Comparison of ENCODE assay signal across 11 mouse cellular contexts in genomic region chr3:149111529-149112439, GRCm38 (mm10).
DNase-seq lines count a peak whose midpoint lies in the region; ATAC-seq lines count a peak whose summit lies in the region.
"Had no signal": no experiment of that assay in that cellular context is flagged by ENCODE, and none has a peak within 500 bp of the region (broad histone marks: within the 10 kb centered on the region; RNA-seq: fewer than 3 reads in every experiment).

No protein-coding gene starts in this region.

- H3K9me3 ChIP-seq in hindbrain, embryonic 10.5 days: no peaks in the 10 kb centered on the region
- no peaks in the 10 kb centered on the region for H3K9me3 ChIP-seq in hindbrain, embryonic 12.5 days (replicated peaks)
- H3K9me3 ChIP-seq in liver, embryonic 16.5 days (replicated peaks; ENCODE audit: control insufficient read depth, low read length): no peaks in the 10 kb centered on the region
- H3K9me3 ChIP-seq in stomach, embryonic 14.5 days (ENCODE audit: control insufficient read depth, low read depth, low read length): no peaks in the 10 kb centered on the region
- H3K9me3 ChIP-seq: embryonic facial prominence, embryonic 15.5 days had no signal

- 0 out of 2 replicates have a peak overlapping the region, but pooled peaks have one; percentile 12 for H3K27ac ChIP-seq in hindbrain, embryonic 10.5 days
- H3K27ac ChIP-seq in hindbrain, embryonic 12.5 days: no peak overlapping the region
- H3K27ac ChIP-seq in liver, embryonic 16.5 days (ENCODE audit: low read length): no peak overlapping the region
- 0 out of 2 replicates have a peak overlapping the region, but pooled peaks have one; percentile 33 for H3K27ac ChIP-seq in stomach, embryonic 14.5 days (ENCODE audit: low read length)
- H3K27ac ChIP-seq: embryonic facial prominence, embryonic 15.5 days had no signal

- no peak overlapping the region for H3K9ac ChIP-seq in hindbrain, embryonic 12.5 days
- H3K9ac ChIP-seq in liver, embryonic 16.5 days (ENCODE audit: low read depth, low read length): no peak overlapping the region
- H3K9ac ChIP-seq in stomach, embryonic 14.5 days (replicated peaks; ENCODE audit: low read depth, low read length): no peak overlapping the region
- H3K9ac ChIP-seq: embryonic facial prominence, embryonic 15.5 days had no signal

- H3K36me3 ChIP-seq in hindbrain, embryonic 10.5 days: no peaks in the 10 kb centered on the region
- H3K36me3 ChIP-seq in hindbrain, embryonic 12.5 days: no peaks in the 10 kb centered on the region
- H3K36me3 ChIP-seq in liver, embryonic 16.5 days (ENCODE audit: control insufficient read depth, insufficient read depth): no peaks in the 10 kb centered on the region
- no peaks in the 10 kb centered on the region for H3K36me3 ChIP-seq in stomach, embryonic 14.5 days (ENCODE audit: control insufficient read depth, insufficient read depth, low read length)
- H3K36me3 ChIP-seq: embryonic facial prominence, embryonic 15.5 days; G1E had no signal

- H3K4me1 ChIP-seq in hindbrain, embryonic 10.5 days (replicated peaks): peaks cover 24% of the 10 kb centered on the region
- 0 out of 2 replicates have a peak, but pooled peaks cover 2% of the 10 kb centered on the region for H3K4me1 ChIP-seq in hindbrain, embryonic 12.5 days
- H3K4me1 ChIP-seq in liver, embryonic 16.5 days (ENCODE audit: control insufficient read depth, low read depth, low read length): peaks cover 4% of the 10 kb centered on the region; the same call in 1 of the 2 replicates
- H3K4me1 ChIP-seq in stomach, embryonic 14.5 days (ENCODE audit: control insufficient read depth, insufficient read depth, low read length): 0 out of 2 replicates have a peak, but pooled peaks cover 3% of the 10 kb centered on the region

- 53% methylated on average over 19 of the region's 19 CpGs for WGBS in hindbrain, embryonic 10.5 days
- WGBS in hindbrain, embryonic 12.5 days: 56% methylated on average over 19 of the region's 19 CpGs
- WGBS in liver, embryonic 16.5 days (ENCODE audit: insufficient replicate concordance): 41% methylated on average over 19 of the region's 19 CpGs
- 55% methylated on average over 19 of the region's 19 CpGs for WGBS in stomach, embryonic 14.5 days

- no peak overlapping the region for H3K4me3 ChIP-seq in hindbrain, embryonic 10.5 days
- no peak overlapping the region for H3K4me3 ChIP-seq in hindbrain, embryonic 12.5 days
- no peak overlapping the region for H3K4me3 ChIP-seq in liver, embryonic 16.5 days (ENCODE audit: low read depth, low read length)
- H3K4me3 ChIP-seq in stomach, embryonic 14.5 days (ENCODE audit: low read depth, low read length): no peak overlapping the region
- H3K4me3 ChIP-seq: embryonic facial prominence, embryonic 15.5 days had no signal

- peak; percentile 10 for DNase-seq in hindbrain, embryonic 10.5 days (ENCODE audit: low spot score)
- peak; percentile 45 for DNase-seq in adrenal gland, postnatal 10 days
- no peak for DNase-seq in neural tube, embryonic 10.5 days (ENCODE audit: extremely low spot score, low spot score)
- no peak for DNase-seq in gastrocnemius, postnatal 25 days
- DNase-seq: gastrocnemius, postnatal 10 days had no signal

- no peak for ATAC-seq in hindbrain, embryonic 12.5 days (ENCODE audit: low FRiP score)
- peak; percentile 7; the same call in 1 of the 2 replicates for ATAC-seq in liver, embryonic 16.5 days (ENCODE audit: low read depth)
- ATAC-seq in stomach, embryonic 14.5 days (ENCODE audit: insufficient number of reproducible peaks, insufficient read depth, low FRiP score, low read depth): peak; percentile 87
- ATAC-seq in CD4-positive, CD25-positive, alpha-beta regulatory T cell, adult 4 months: no peak

- no peak overlapping the region for H3K4me2 ChIP-seq in hindbrain, embryonic 12.5 days (replicated peaks)
- no peak overlapping the region for H3K4me2 ChIP-seq in liver, embryonic 16.5 days (ENCODE audit: low read depth, low read length)
- no peak overlapping the region for H3K4me2 ChIP-seq in stomach, embryonic 14.5 days (replicated peaks; ENCODE audit: low read depth, low read length)
- H3K4me2 ChIP-seq: embryonic facial prominence, embryonic 15.5 days had no signal

- H3K27me3 ChIP-seq in hindbrain, embryonic 10.5 days (ENCODE audit: insufficient read depth, poor library complexity, severe bottlenecking): no peaks in the 10 kb centered on the region
- no peaks in the 10 kb centered on the region for H3K27me3 ChIP-seq in hindbrain, embryonic 12.5 days
- no peaks in the 10 kb centered on the region for H3K27me3 ChIP-seq in liver, embryonic 16.5 days (ENCODE audit: control insufficient read depth, insufficient read depth, low read depth, low read length)
- H3K27me3 ChIP-seq in stomach, embryonic 14.5 days (ENCODE audit: control insufficient read depth, insufficient read depth, low read length): no peaks in the 10 kb centered on the region
- H3K27me3 ChIP-seq: embryonic facial prominence, embryonic 15.5 days had no signal

Comparison
In these comparisons a context has a peak if more than half of its experiments do, and no peak if none do; other contexts are left out.
1. H3K27ac ChIP-seq: peak in hindbrain, embryonic 10.5 days (single experiment) and stomach, embryonic 14.5 days (single experiment); none in hindbrain, embryonic 12.5 days (single experiment) and liver, embryonic 16.5 days (single experiment).
2. DNase-seq: peak in hindbrain, embryonic 10.5 days (single experiment) and adrenal gland, postnatal 10 days (single experiment); none in neural tube, embryonic 10.5 days (single experiment) and gastrocnemius, postnatal 25 days (single experiment).
3. ATAC-seq: peak in liver, embryonic 16.5 days (single experiment) and stomach, embryonic 14.5 days (single experiment); none in hindbrain, embryonic 12.5 days (single experiment) and CD4-positive, CD25-positive, alpha-beta regulatory T cell, adult 4 months (single experiment).